Mouse (Mus musculus) brown adipose tissue, adult 24 weeks (tissue): Measurements from ENCODE around the gene Disp1. TPM values are rescaled to one million over a fixed set of nuclear protein-coding genes. Genes with fewer than 3 reads are reported as not detected.

Source experiments
- H3K27ac ChIP-seq: fragments of 200-500 bp; replicated peaks from 2 replicates; pipeline ENCODE4 v1.5.1; 2012; ENCODE audit warnings: low read depth, mild to moderate bottlenecking, low read length
- H3K4me1 ChIP-seq: fragments of 200-500 bp; 2 replicates; pipeline ENCODE4 v1.6.1; 2012; ENCODE audit warnings: low read length, mixed read lengths; ENCODE audit not compliant: control insufficient read depth, insufficient read depth, insufficient read length
- H3K4me3 ChIP-seq: fragments of 200-500 bp; 2 replicates; pipeline ENCODE4 v1.5.1; 2012; ENCODE audit warnings: low read depth, mild to moderate bottlenecking, low read length, moderate library complexity; ENCODE audit not compliant: insufficient read depth
- polyA plus RNA-seq: library from polyadenylated mRNA; stranded (reverse); fragments of >200 nt; gene quantifications from 2 replicates; pipeline ENCODE4 v1.2.4, GENCODE M21; 2012; ENCODE audit not compliant: missing spikeins, insufficient read depth, insufficient read length

Gene Disp1
- polyA plus RNA-seq, 1 experiment: 8.8 TPM

GRCm38 (mm10) chr1:183185560-183185959 lies 35.8 kb downstream of the Disp1 start:
- H3K4me1 ChIP-seq: peaks cover 3% of the 10 kb centered on the region; the same call in 1 of the 2 replicates
- no peak overlapping the region for H3K27ac ChIP-seq
- no peak overlapping the region for H3K4me3 ChIP-seq

DNA sequence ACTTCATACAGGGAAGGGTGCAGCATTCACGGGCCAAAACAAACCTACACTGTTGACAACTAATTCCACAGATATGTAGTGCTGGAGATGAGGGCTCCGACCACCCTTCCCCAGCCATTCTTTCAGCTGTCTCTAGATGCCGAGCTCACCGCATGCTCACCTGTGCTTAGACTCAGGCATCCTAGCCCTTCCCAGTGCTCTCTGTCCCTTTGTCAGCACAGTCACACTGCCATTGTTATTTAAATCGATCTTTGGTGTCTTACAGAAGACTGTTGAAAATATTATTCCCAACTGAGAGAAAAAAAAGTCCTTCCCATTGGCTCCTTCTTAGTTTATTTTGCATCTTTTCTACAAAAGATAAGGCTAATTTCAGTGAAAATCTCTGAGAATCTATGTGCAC lies 36.6 kb downstream of the Disp1 start:
- Histone ChIP-seq H3K27ac (no peak overlapping the region), H3K4me3 (no peak overlapping the region), H3K4me1 (peaks cover 3% of the 10 kb centered on the region; the same call in 1 of the 2 replicates)

- Histone ChIP-seq H3K4me1 (peaks cover 3% of the 10 kb centered on the region; the same call in 1 of the 2 replicates), H3K27ac (no peak overlapping the region), H3K4me3 (no peak overlapping the region)
Observed at GRCm38 (mm10) chr1:183183565-183183964, 37.8 kb downstream of the Disp1 start.

DNA sequence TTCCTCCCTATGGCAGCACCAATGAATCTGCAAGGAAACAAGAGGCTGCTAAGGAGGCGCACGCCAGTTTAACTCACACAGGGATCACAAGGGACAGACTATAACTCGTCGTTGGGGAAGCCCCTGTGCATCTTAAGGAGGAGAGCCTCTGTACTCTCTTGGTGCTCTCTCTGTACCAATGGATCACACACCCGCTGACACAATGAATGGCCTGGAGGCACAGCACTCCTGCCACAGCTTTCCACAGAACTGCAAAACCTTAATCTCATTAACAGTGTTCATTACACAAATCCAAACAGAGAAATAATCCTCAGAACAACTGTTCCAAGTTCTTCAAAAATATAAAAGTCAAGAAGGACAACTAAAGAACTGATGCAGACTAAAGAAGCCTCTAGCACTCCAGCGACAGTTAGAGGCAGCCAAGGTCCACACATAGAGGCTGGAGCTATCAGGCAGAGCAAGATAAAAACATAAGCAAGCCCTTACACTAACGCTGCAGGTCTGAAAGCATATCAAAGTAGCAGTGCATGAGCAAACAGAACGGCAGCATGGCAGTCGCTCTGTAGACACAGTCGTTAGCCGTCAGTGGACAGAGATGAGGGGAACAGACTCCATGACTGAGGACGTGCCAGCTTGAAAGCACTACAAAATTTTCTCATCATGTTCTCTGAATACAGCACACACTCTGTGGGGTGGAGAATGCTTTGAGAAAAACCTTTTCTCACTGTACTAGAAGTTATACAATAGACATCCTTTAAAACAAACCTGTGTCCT lies 38.5 kb downstream of the Disp1 start:
- Histone ChIP-seq H3K4me1 (no peaks in the 10 kb centered on the region), H3K4me3 (no peak overlapping the region), H3K27ac (no peak overlapping the region)

- H3K27ac ChIP-seq: no peak overlapping the region
- H3K4me1 ChIP-seq: no peaks in the 10 kb centered on the region
- no peak overlapping the region for H3K4me3 ChIP-seq
Observed at GRCm38 (mm10) chr1:183181030-183181395, 40.3 kb downstream of the Disp1 start.

DNA sequence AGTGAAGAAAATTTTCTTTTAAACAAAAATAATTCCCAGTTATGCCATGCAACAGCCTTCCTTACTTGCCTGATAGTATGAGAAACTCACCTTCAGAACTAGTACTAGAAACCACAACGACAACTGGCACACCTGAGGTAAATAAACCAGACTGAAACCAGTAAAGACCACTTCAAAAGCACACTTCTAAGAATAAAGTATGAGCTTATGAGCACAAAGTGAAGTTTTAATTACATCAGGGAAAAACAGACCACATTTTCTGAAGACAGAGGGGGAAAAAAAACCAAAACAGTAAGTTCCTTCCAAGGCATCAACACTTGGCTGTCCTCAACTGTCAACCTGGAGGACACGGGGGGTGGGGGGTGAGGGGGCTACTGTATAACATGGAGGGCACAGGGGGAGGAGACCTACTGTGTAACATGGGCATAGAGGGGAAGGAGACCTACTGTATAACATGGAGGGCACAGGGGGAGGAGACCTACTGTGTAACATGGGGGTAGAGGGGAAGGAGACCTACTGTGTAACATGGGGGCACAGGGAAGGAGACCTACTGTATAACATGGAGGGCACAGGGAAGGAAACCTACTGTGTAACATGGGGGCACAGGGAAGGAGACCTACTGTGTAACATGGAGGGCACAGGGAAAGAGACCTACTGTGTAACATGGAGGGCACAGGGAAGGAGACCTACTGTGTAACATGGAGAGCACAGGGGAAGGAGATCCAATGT lies 40.9 kb downstream of the Disp1 start:
- Histone ChIP-seq H3K4me3 (no peak overlapping the region), H3K4me1 (no peaks in the 10 kb centered on the region), H3K27ac (no peak overlapping the region)

- Histone ChIP-seq H3K27ac (no peak overlapping the region), H3K4me1 (no peaks in the 10 kb centered on the region)
Observed at GRCm38 (mm10) chr1:183179316-183179715, 42.0 kb downstream of the Disp1 start.

DNA sequence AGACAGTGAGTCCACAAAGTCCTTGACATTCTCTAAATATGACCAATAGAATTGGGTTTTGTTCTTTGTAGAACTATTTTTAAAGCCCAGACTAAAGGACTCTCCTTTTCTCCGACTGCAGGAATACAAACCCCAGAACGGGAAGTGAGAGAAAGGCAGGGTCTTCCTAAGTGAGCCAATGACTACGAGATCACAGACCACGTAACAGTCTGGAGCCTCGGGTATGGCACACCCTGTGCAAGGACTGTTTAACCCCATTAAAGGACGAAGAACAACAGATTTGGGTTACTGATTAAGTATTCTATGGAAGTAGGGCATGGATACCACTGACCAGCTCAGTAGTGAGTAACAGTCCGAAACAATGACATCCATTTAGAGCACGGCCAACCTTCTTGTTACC lies 46.1 kb downstream of the Disp1 start:
- no peaks in the 10 kb centered on the region for H3K4me1 ChIP-seq
- H3K27ac ChIP-seq: no peak overlapping the region
- no peak overlapping the region for H3K4me3 ChIP-seq

More at GRCm38 (mm10) chr1:183179316-183179715, 42.0 kb downstream of the Disp1 start:
- H3K4me3 ChIP-seq: no peak overlapping the region

- H3K4me3 ChIP-seq: no peak overlapping the region
Observed at GRCm38 (mm10) chr1:183171095-183171494, 50.2 kb downstream of the Disp1 start.

DNA sequence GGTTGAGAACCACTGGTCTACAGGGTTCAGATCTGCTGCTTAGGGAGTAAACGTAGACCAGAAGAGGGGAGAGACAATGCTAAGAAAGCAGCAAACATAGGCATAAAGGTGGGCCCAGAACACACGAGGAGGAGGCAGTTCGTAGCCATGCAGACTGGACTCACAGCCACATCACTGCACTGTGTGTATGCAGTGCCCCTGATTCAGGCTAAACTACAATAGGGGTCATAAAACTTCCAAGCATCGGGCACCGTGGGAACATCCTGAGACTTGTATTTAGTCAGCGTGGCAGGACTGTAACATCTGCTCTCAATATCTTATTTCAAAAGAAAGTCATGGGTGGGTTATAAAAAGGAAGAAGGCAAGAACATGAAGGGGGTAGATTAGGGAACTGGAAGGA lies 52.9 kb downstream of the Disp1 start:
- peaks cover 6% of the 10 kb centered on the region; the same call in 1 of the 2 replicates for H3K4me1 ChIP-seq
- H3K4me3 ChIP-seq: no peak overlapping the region
- no peak overlapping the region for H3K27ac ChIP-seq

More at GRCm38 (mm10) chr1:183171095-183171494, 50.2 kb downstream of the Disp1 start:
- H3K27ac ChIP-seq: no peak overlapping the region
- H3K4me1 ChIP-seq: peaks cover 6% of the 10 kb centered on the region; the same call in 1 of the 2 replicates

GRCm38 (mm10) chr1:183167776-183168175 lies 53.5 kb downstream of the Disp1 start:
- no peak overlapping the region for H3K4me3 ChIP-seq
- H3K4me1 ChIP-seq: peaks cover 6% of the 10 kb centered on the region; the same call in 1 of the 2 replicates
- no peak overlapping the region for H3K27ac ChIP-seq

DNA sequence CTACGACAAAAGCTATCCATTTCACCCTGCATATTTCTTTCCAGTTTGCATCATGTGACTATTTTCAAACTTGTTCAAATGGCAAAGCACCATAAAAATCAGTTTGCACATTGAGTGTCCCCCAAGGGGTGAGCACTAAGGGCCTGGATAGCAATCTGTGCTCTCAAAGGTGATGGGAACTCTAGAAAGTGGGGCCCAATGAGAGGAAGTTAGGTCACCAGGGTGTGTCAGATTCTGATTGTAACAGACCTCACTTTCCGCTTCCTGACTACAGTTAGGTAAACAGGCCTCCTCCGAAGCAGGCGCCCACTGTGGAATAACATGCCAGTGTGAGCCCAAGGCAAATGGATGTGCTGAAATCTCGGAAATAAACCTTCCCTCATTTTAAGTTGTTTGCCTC lies 54.6 kb downstream of the Disp1 start:
- no peak overlapping the region for H3K27ac ChIP-seq
- no peak overlapping the region for H3K4me3 ChIP-seq
- peaks cover 6% of the 10 kb centered on the region; the same call in 1 of the 2 replicates for H3K4me1 ChIP-seq

GRCm38 (mm10) chr1:183164648-183165071 lies 56.7 kb downstream of the Disp1 start:
- Histone ChIP-seq H3K27ac (no peak overlapping the region), H3K4me3 (no peak overlapping the region), H3K4me1 (peaks cover 6% of the 10 kb centered on the region; the same call in 1 of the 2 replicates)

- Histone ChIP-seq H3K27ac (no peak overlapping the region), H3K4me1 (peaks cover 3% of the 10 kb centered on the region; the same call in 1 of the 2 replicates), H3K4me3 (no peak overlapping the region)
Observed at GRCm38 (mm10) chr1:183164190-183164580, 57.1 kb downstream of the Disp1 start.

- Histone ChIP-seq H3K4me1 (peaks cover 3% of the 10 kb centered on the region; the same call in 1 of the 2 replicates), H3K4me3 (no peak overlapping the region), H3K27ac (no peak overlapping the region)
Observed at GRCm38 (mm10) chr1:183163512-183164189, 57.7 kb downstream of the Disp1 start.
